Mouse (Mus musculus) hindbrain, embryonic 15.5 days (tissue): ENCODE results near the gene Cwc22. TPM values are rescaled to one million over a fixed set of nuclear protein-coding genes. Genes with fewer than 3 reads are reported as not detected.

Experiments used
- ATAC-seq: fragments of 200-750 bp; cut with Nextera tagmentation; 2 replicates; pipeline ENCODE4 v1.8.0; 2017; ENCODE audit warnings: low read depth, moderate number of reproducible peaks, moderate TSS enrichment; ENCODE audit not compliant: low FRiP score
- H3K27ac ChIP-seq: fragments of 300-500 bp; sonication (generic); replicated peaks from 2 replicates; pipeline ENCODE4 v1.5.1; 2015; ENCODE audit warnings: mild to moderate bottlenecking, inconsistent platforms
- H3K27me3 ChIP-seq: fragments of 300-500 bp; sonication (generic); 2 replicates; pipeline ENCODE4 v1.6.1; 2015; ENCODE audit warnings: control low read depth, inconsistent platforms
- H3K36me3 ChIP-seq: fragments of 300-500 bp; sonication (generic); 2 replicates; pipeline ENCODE4 v1.6.1; 2015; ENCODE audit warnings: control low read depth, inconsistent platforms
- H3K4me1 ChIP-seq: fragments of 300-500 bp; sonication (generic); replicated peaks from 2 replicates; pipeline ENCODE4 v1.6.1; 2015; ENCODE audit warnings: control low read depth, inconsistent platforms
- H3K4me2 ChIP-seq: fragments of 300-500 bp; sonication (generic); 2 replicates; pipeline ENCODE4 v1.6.1; 2015; ENCODE audit warnings: moderate library complexity, mild to moderate bottlenecking, inconsistent platforms
- H3K4me3 ChIP-seq: fragments of 300-500 bp; sonication (generic); 2 replicates; pipeline ENCODE4 v1.5.1; 2015; ENCODE audit warnings: mild to moderate bottlenecking, inconsistent platforms
- H3K9ac ChIP-seq: fragments of 300-500 bp; sonication (generic); 2 replicates; pipeline ENCODE4 v1.6.1; 2015; ENCODE audit warnings: inconsistent platforms
- H3K9me3 ChIP-seq: fragments of 300-500 bp; sonication (generic); 2 replicates; pipeline ENCODE4 v1.6.1; 2016; ENCODE audit warnings: control low read depth, inconsistent platforms
- WGBS: fragments of 180-500 bp; shearing (Covaris S2); methylation state at CpG from one replicate; pipeline ENCODE4 v1.1.7; 2015; 5-methylcytosine and 5-hydroxymethylcytosine counted together
- polyA plus RNA-seq: library from polyadenylated mRNA; unstranded; fragments of >200 nt; fragmentation: Nextera tagmentation; extraction: Ambion mirVana; gene quantifications from 2 replicates; pipeline ENCODE4 v1.2.1, GENCODE M21; 2015

Cwc22 gene
- polyA plus RNA-seq, 1 experiment from 2014 or later, result 16.4 TPM

DNA sequence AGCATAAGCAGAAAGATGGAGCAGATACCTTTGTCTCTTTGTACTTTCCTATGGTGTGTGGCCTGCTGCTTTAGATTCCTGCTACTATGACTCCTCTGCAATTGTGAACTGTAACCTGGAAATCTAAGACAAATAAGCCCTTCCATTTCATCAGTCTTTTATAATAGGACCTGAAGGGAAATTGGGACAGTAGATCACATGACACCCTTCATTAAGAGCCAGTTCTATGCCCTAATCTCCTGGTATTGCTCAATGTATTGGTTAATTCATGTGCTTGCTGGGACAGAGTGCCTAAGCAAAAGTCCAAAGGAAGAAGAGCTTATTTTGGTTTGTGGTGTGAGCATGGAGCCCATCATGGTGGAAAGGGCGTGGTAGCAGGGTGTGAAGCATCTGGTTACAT lies 107.5 kb downstream of the Cwc22 start:
- H3K27ac ChIP-seq, result no peak overlapping the region
- WGBS, result 96% methylated on average over 1 of the region's 1 CpGs
- no peak overlapping the region for H3K9ac ChIP-seq
- no peaks in the 10 kb centered on the region for H3K4me1 ChIP-seq
- H3K4me2 ChIP-seq, result no peak overlapping the region
- no peaks in the 10 kb centered on the region for H3K27me3 ChIP-seq
- no peak for ATAC-seq
- H3K9me3 ChIP-seq, result no peaks in the 10 kb centered on the region
- no peaks in the 10 kb centered on the region for H3K36me3 ChIP-seq
- no peak overlapping the region for H3K4me3 ChIP-seq

GRCm38 (mm10) chr2:77835781-77836180 lies 110.4 kb downstream of the Cwc22 start:
- no peak overlapping the region for H3K4me3 ChIP-seq
- no peaks in the 10 kb centered on the region for H3K9me3 ChIP-seq
- no peak for ATAC-seq
- 59% methylated on average over 3 of the region's 3 CpGs for WGBS
- no peaks in the 10 kb centered on the region for H3K27me3 ChIP-seq
- H3K4me2 ChIP-seq, result no peak overlapping the region
- H3K27ac ChIP-seq, result no peak overlapping the region
- H3K36me3 ChIP-seq, result no peaks in the 10 kb centered on the region
- no peaks in the 10 kb centered on the region for H3K4me1 ChIP-seq
- no peak overlapping the region for H3K9ac ChIP-seq

Other genes starting within 250 kb of the Cwc22 start
- gene Zfp385b, start 126.7 kb downstream of the Cwc22 start, polyA plus RNA-seq, result 12.9 and 13.3 TPM in 2 replicates